Mouse (Mus musculus): Measurements from ENCODE around the gene Phldb2.

The Phldb2 gene

GRCm38 (mm10) chr16:45841806-45842205, 111.6 kb downstream of the Phldb2 start:
- no peak for DNase-seq (ENCODE audit: low read depth, low spot score)

- DNase-seq (ENCODE audit: low read depth, low spot score): no peak
These were observed 112.4 kb downstream of the Phldb2 start for GRCm38 (mm10) chr16:45841016-45841415.

- DNase-seq (ENCODE audit: low read depth, low spot score): no peak
These were observed 115.7 kb downstream of the Phldb2 start for GRCm38 (mm10) chr16:45837541-45838342.

- DNase-seq (ENCODE audit: low read depth, low spot score): no peak
These were observed 120.7 kb downstream of the Phldb2 start for GRCm38 (mm10) chr16:45832747-45833108.

- peak; percentile 14 for DNase-seq (ENCODE audit: low read depth, low spot score)
These were observed 121.2 kb downstream of the Phldb2 start for GRCm38 (mm10) chr16:45832061-45832746.

GRCm38 (mm10) chr16:45831094-45831872, 122.1 kb downstream of the Phldb2 start:
- no peak for DNase-seq (ENCODE audit: low read depth, low spot score)

GRCm38 (mm10) chr16:45830096-45830866, 123.1 kb downstream of the Phldb2 start:
- DNase-seq (ENCODE audit: low read depth, low spot score): no peak

- DNase-seq (ENCODE audit: low read depth, low spot score): no peak
These were observed 128.1 kb downstream of the Phldb2 start for GRCm38 (mm10) chr16:45825309-45825708.

- DNase-seq (ENCODE audit: low read depth, low spot score): no peak
These were observed 129.4 kb downstream of the Phldb2 start for GRCm38 (mm10) chr16:45824025-45824424.

GRCm38 (mm10) chr16:45819911-45820310, 133.5 kb downstream of the Phldb2 start:
- DNase-seq (ENCODE audit: low read depth, low spot score): no peak

- no peak for DNase-seq (ENCODE audit: low read depth, low spot score)
These were observed 135.6 kb downstream of the Phldb2 start for GRCm38 (mm10) chr16:45817795-45818194.

- DNase-seq (ENCODE audit: low read depth, low spot score): no peak
These were observed 136.7 kb downstream of the Phldb2 start for GRCm38 (mm10) chr16:45816670-45817069.

- peak; percentile 48 for DNase-seq (ENCODE audit: low read depth, low spot score)
These were observed 138.8 kb downstream of the Phldb2 start for GRCm38 (mm10) chr16:45814611-45815010.

GRCm38 (mm10) chr16:45811788-45812187, 141.6 kb downstream of the Phldb2 start:
- no peak for DNase-seq (ENCODE audit: low read depth, low spot score)

- DNase-seq (ENCODE audit: low read depth, low spot score): no peak
These were observed 142.5 kb downstream of the Phldb2 start for GRCm38 (mm10) chr16:45810829-45811326.

GRCm38 (mm10) chr16:45810155-45810554, 143.2 kb downstream of the Phldb2 start:
- no peak for DNase-seq (ENCODE audit: low read depth, low spot score)

- DNase-seq (ENCODE audit: low read depth, low spot score): no peak
These were observed 148.7 kb downstream of the Phldb2 start for GRCm38 (mm10) chr16:45804708-45805107.

- DNase-seq (ENCODE audit: low read depth, low spot score): no peak
These were observed 153.0 kb downstream of the Phldb2 start for GRCm38 (mm10) chr16:45800406-45800805.

- no peak for DNase-seq (ENCODE audit: low read depth, low spot score)
These were observed 154.2 kb downstream of the Phldb2 start for GRCm38 (mm10) chr16:45799150-45799549.

GRCm38 (mm10) chr16:45798591-45798990, 154.8 kb downstream of the Phldb2 start:
- DNase-seq (ENCODE audit: low read depth, low spot score): no peak

- DNase-seq (ENCODE audit: low read depth, low spot score): no peak
These were observed 156.6 kb downstream of the Phldb2 start for GRCm38 (mm10) chr16:45796815-45797214.
